Mouse (Mus musculus): ENCODE measurements around the gene Nab1.

DNA sequence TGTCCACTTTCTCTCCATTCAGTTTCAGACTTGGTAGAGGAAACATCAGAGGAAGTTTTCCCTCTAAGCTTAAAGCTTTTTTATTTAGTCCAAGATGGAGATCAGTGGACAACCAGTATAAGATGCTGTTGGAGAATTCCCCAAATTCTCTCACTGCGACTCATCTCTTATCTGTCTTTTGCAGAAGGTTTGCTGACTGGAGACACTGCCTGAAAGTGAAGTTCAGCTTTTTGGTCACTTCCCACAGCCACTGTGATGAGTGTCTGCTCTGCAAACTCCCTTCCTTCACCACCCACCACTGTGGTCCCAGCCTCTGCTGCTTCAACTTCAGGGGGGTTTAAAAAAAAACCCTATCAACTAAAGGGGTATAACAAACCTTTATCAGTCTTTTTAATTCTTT is 70.4 kb downstream of the Nab1 start:
- TF ChIP-seq POLR2A (IDR thresholded peaks at IDR 0.05; ENCODE audit: borderline replicate concordance, control insufficient read depth, low read depth, low read length) (no peak), CTCF (IDR thresholded peaks at IDR 0.05; ENCODE audit: control insufficient read depth, insufficient read depth, low read length) (no peak)
